In genomic region chr5:76763731-76764130, GRCm38 (mm10) we compare ENCODE assay signal across 13 mouse cellular contexts.
A peak's percentile ranks its signal among the peaks of the same experiment; 100 is the strongest.
DNase-seq lines count a peak whose midpoint lies in the region; ATAC-seq and TF ChIP-seq lines count a peak whose summit lies in the region.
"Had no signal": no experiment of that assay in that cellular context is flagged by ENCODE, and none has a peak within 500 bp of the region (broad histone marks: within the 10 kb centered on the region; RNA-seq: fewer than 3 reads in every experiment).

No protein-coding gene starts in this region.

- ATAC-seq in forebrain, postnatal 0 days, result peak; percentile 42; the same call in 1 of the 2 replicates
- ATAC-seq in midbrain, embryonic 12.5 days (ENCODE audit: low FRiP score, low read depth), result no peak
- ATAC-seq: inflammation-experienced regulatory T-cells, adult 6 months had no signal

- no peak overlapping the region for H3K4me3 ChIP-seq in forebrain, postnatal 0 days (ENCODE audit: low read depth, low read length)
- no peak overlapping the region for H3K4me3 ChIP-seq in midbrain, embryonic 12.5 days
- H3K4me3 ChIP-seq: heart, adult 2 months; myocyte had no signal

- H3K36me3 ChIP-seq in forebrain, postnatal 0 days (ENCODE audit: insufficient read depth), result peaks cover 11% of the 10 kb centered on the region
- peaks cover 24% of the 10 kb centered on the region for H3K36me3 ChIP-seq in midbrain, embryonic 12.5 days

- intact Hi-C loops in left cerebral cortex, postnatal 14 days (cut with DNase I), result no loop called here

- DNase-seq in Muller cell, postnatal 12 days (ENCODE audit: inconsistent ontology term), result peak; percentile 27
- peak; percentile 73 for DNase-seq in brain, embryonic 14.5 days (ENCODE audit: low read depth)
- DNase-seq in forebrain, postnatal 0 days, result peak; percentile 47
- no peak for DNase-seq in embryo, embryonic 11 days
- DNase-seq in left cerebral cortex, postnatal 14 days (ENCODE audit: low spot score in 2 of 2), result no peak
- no peak for DNase-seq in testis, postnatal 14 days (ENCODE audit: low spot score)
- DNase-seq: cerebellum, adult 11-12 months; heart, adult 2 months; right cerebral cortex, postnatal 25 days had no signal

- TF ChIP-seq POLR2A in brain, embryonic 14.5 days (IDR thresholded peaks at IDR 0.05; ENCODE audit: borderline replicate concordance, extremely low read depth, insufficient read depth, insufficient read length, poor library complexity, severe bottlenecking), result no peak

- 18% methylated on average over 6 of the region's 6 CpGs for WGBS in forebrain, postnatal 0 days
- 61% methylated on average over 6 of the region's 6 CpGs for WGBS in midbrain, embryonic 12.5 days

- no peak overlapping the region for H3K4me2 ChIP-seq in forebrain, postnatal 0 days (ENCODE audit: low read depth)
- 0 out of 2 replicates have a peak overlapping the region, but pooled peaks have one; percentile 9 for H3K4me2 ChIP-seq in midbrain, embryonic 12.5 days (replicated peaks)
- H3K4me2 ChIP-seq: liver, embryonic 11.5 days had no signal

- H3K27ac ChIP-seq in forebrain, postnatal 0 days (ENCODE audit: low read depth, low read length), result 0 out of 2 replicates have a peak overlapping the region, but pooled peaks have one; percentile 45
- H3K27ac ChIP-seq in midbrain, embryonic 12.5 days (replicated peaks), result peak overlapping the region; percentile 75
- H3K27ac ChIP-seq: heart, adult 2 months had no signal

- H3K9me3 ChIP-seq in forebrain, postnatal 0 days (ENCODE audit: low read length), result no peaks in the 10 kb centered on the region
- peaks cover 3% of the 10 kb centered on the region; the same call in 1 of the 2 replicates for H3K9me3 ChIP-seq in midbrain, embryonic 12.5 days

- H3K9ac ChIP-seq in forebrain, postnatal 0 days, result no peak overlapping the region
- H3K9ac ChIP-seq in midbrain, embryonic 12.5 days (replicated peaks), result no peak overlapping the region

- no peak for TF ChIP-seq CTCF in brain, embryonic 14.5 days (IDR thresholded peaks at IDR 0.05; ENCODE audit: borderline replicate concordance, extremely low read depth, insufficient read depth, insufficient read length)
- TF ChIP-seq CTCF in forebrain, postnatal 0 days (IDR thresholded peaks at IDR 0.05; ENCODE audit: low read depth), result no peak

- 0 out of 2 replicates have a peak, but pooled peaks cover 9% of the 10 kb centered on the region for H3K4me1 ChIP-seq in forebrain, postnatal 0 days (ENCODE audit: insufficient read depth)
- peaks cover 35% of the 10 kb centered on the region for H3K4me1 ChIP-seq in midbrain, embryonic 12.5 days

- no peaks in the 10 kb centered on the region for H3K27me3 ChIP-seq in forebrain, postnatal 0 days (ENCODE audit: insufficient read depth, low read length)
- no peaks in the 10 kb centered on the region for H3K27me3 ChIP-seq in midbrain, embryonic 12.5 days

Comparison
In these comparisons a context has a peak if more than half of its experiments do, and no peak if none do; other contexts are left out.
1. DNase-seq: peak in Muller cell, postnatal 12 days (single experiment), brain, embryonic 14.5 days (single experiment) and forebrain, postnatal 0 days (single experiment); none in embryo, embryonic 11 days (single experiment), left cerebral cortex, postnatal 14 days (0 of 2) and testis, postnatal 14 days (single experiment).